Mouse (Mus musculus): ENCODE measurements around the gene Pold3. TPM values are rescaled to one million over a fixed set of nuclear protein-coding genes. Genes with fewer than 3 reads are reported as not detected.
A peak's percentile ranks its signal among the peaks of the same experiment; 100 is the strongest.

Pold3 gene
- polyA plus RNA-seq, 1 experiment from 2014 or later: 103 TPM

DNA sequence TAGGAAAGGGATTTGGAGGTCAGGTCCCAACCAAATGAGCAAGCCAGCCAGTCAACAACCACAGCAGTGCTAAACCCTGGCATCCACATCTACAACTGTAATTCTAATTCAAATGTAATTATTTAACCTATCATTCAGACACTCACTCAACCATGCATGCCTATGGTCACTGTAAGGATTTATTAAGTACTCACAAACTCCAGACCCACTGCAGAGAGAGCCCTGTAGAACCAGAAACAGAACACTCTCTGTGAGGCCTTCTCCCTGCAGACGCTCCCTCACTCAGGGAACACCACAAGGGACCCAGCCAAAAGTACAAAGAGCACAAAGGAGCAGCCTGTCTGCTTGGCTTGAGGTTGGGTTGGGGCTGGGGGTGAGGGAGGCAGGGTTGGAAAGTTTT lies 11.0 kb upstream of the Pold3 start:
- no peak for DNase-seq (ENCODE audit: low spot score)
- WGBS: 64% methylated on average over 1 of the region's 1 CpGs

DNA sequence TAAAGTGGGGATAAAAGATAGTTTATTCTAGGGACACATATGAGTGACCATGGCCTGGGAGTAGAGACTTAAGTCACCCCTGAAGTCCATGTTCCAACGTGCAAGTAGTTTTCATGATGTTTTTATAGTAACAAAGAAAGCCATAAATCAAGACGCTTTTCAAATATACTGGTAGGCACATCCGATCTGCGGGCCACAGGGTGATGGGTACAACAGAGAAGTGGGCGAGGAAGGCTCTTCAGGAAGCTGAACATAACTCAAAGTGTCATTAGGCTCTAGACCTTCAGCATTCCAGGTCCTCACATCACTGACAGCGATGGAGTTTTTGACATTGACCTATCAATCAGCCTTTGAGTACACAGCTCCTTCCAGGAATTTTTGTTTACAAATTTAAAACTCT lies 9.2 kb upstream of the Pold3 start:
- Histone ChIP-seq H3K36me3 (replicated peaks) (no peaks in the 10 kb centered on the region), H3K4me3 (no peak overlapping the region), H3K4me1 (peaks cover 5% of the 10 kb centered on the region), H3K9me3 (no peaks in the 10 kb centered on the region), H3K27ac (replicated peaks) (no peak overlapping the region), H3K27me3 (replicated peaks; ENCODE audit: low read depth, poor library complexity, severe bottlenecking) (no peaks in the 10 kb centered on the region)
- 87% methylated on average over 6 of the region's 6 CpGs for WGBS
- DNase-seq (ENCODE audit: low spot score): no peak

More for the DNA sequence above, 11.0 kb upstream of the Pold3 start:
- Histone ChIP-seq H3K4me3 (no peak overlapping the region), H3K27me3 (replicated peaks; ENCODE audit: low read depth, poor library complexity, severe bottlenecking) (no peaks in the 10 kb centered on the region), H3K4me1 (peaks cover 6% of the 10 kb centered on the region; the same call in 1 of the 2 replicates), H3K36me3 (replicated peaks) (no peaks in the 10 kb centered on the region), H3K9me3 (no peaks in the 10 kb centered on the region), H3K27ac (replicated peaks) (no peak overlapping the region; the same call in 1 of the 2 replicates)

DNA sequence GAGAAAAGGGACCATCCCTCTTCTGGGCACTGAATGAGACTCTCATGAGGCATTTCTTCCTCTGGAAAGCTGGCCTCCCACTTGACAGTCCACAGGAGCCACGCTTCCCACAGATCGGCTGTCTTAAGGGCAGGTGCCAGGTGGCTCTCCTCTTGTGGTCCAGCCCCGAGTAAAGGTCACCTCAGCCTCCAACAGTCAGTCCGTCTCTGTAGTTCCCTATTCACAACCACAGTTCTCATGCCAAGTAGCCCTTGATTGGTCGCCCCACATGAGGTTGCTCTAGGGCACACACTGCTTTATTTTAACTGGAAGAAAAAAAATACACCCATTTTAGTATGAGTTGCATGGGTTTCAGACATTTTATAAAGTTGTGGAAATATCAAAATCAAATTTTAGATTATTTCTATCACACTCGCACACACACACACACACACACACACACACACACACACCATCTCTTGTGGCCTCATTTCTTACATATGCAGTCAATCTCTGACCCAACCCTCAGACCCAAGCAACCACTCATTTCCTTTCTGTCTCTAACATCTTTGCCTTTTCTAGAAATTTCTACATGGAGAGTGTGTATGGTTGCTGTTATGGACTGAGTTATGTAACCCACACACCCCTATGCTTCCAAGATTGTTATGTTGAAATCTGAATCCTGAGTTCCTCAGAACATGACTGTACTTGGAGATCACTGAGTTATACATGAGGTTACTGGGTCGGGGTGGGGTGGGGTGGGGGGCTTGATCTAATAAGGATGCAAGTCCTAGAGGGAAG lies 7.1 kb upstream of the Pold3 start:
- H3K27me3 ChIP-seq (replicated peaks; ENCODE audit: low read depth, poor library complexity, severe bottlenecking): no peaks in the 10 kb centered on the region
- 85% methylated on average over 7 of the region's 7 CpGs for WGBS
- H3K4me3 ChIP-seq: no peak overlapping the region

DNA sequence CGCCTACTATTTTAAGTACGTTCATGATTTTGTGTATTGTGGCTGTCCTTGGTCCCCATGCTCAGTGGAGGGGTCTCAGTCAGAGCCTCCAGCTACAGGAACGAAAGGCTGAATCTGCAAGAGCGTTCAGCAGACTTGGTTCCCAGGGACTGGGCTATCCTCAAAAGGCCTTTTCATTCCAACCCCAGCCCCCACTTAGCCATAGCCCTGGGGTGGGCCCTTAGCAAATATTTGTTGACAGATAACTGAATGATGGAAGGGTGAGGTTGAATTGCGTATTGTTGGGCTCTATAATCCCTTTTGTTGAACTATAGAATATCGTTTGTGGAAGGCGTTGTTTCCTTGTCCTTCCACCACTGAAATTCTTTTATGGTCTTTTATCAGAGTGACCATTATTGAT lies 5.1 kb upstream of the Pold3 start:
- Histone ChIP-seq H3K4me1 (peaks cover 15% of the 10 kb centered on the region), H3K27ac (replicated peaks) (no peak overlapping the region), H3K27me3 (replicated peaks; ENCODE audit: low read depth, poor library complexity, severe bottlenecking) (no peaks in the 10 kb centered on the region), H3K4me3 (no peak overlapping the region), H3K36me3 (replicated peaks) (no peaks in the 10 kb centered on the region), H3K9me3 (peaks cover 7% of the 10 kb centered on the region)
- no peak for DNase-seq (ENCODE audit: low spot score)
- WGBS: 77% methylated on average over 7 of the region's 7 CpGs

More for the DNA sequence above, 7.1 kb upstream of the Pold3 start:
- no peak overlapping the region for H3K27ac ChIP-seq (replicated peaks)
- H3K9me3 ChIP-seq: peaks cover 7% of the 10 kb centered on the region
- peaks cover 8% of the 10 kb centered on the region for H3K4me1 ChIP-seq
- no peaks in the 10 kb centered on the region for H3K36me3 ChIP-seq (replicated peaks)
- no peak for DNase-seq (ENCODE audit: low spot score)

DNA sequence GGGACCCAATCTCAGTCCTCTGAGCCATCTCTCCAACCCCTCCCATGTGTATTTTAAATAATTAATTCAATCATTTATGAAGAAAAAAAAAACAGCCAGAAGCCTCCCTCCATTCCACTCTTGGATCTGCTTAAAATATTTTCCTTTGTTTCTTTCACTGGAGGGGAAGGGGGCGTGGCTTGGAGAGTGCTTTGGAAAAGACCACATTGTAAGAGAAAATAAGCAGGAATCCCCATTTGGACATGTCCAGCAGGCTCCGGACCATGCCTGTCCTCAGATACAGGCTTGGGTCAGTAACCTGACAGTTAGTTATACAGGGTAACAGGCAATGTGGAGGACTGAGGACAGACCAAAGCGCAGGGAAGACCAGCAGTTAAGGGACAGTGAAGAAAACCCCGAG lies 3.8 kb upstream of the Pold3 start:
- Histone ChIP-seq H3K36me3 (replicated peaks) (no peaks in the 10 kb centered on the region), H3K9me3 (peaks cover 7% of the 10 kb centered on the region), H3K27ac (replicated peaks) (no peak overlapping the region), H3K4me1 (peaks cover 19% of the 10 kb centered on the region), H3K27me3 (replicated peaks; ENCODE audit: low read depth, poor library complexity, severe bottlenecking) (no peaks in the 10 kb centered on the region), H3K4me3 (no peak overlapping the region)
- no peak for DNase-seq (ENCODE audit: low spot score)
- 69% methylated on average over 4 of the region's 4 CpGs for WGBS

DNA sequence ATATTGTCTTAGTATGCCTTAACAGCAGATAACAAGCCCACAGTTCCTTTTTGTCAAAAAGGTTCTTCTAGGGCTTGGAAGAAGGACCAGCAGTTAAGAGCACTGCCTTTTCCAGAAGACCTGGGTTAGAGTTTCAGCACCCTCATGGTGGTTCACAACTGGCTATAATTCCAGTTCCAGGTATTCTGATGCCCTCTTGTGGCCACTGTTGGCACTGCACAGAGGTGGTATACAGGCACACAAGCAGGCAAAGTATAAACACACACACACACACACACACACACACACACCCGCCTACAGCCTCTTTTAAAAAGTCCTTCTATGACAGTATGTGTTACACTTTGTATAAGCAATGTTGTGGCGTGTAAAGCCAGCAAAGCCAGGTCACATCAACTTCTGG lies 2.8 kb upstream of the Pold3 start:
- no peak overlapping the region for H3K27ac ChIP-seq (replicated peaks)
- no peak overlapping the region for H3K4me3 ChIP-seq
- DNase-seq (ENCODE audit: low spot score): peak; percentile 47
- no peaks in the 10 kb centered on the region for H3K27me3 ChIP-seq (replicated peaks; ENCODE audit: low read depth, poor library complexity, severe bottlenecking)
- 76% methylated on average over 2 of the region's 2 CpGs for WGBS
- H3K4me1 ChIP-seq: peaks cover 25% of the 10 kb centered on the region
- H3K9me3 ChIP-seq: peaks cover 7% of the 10 kb centered on the region
- H3K36me3 ChIP-seq (replicated peaks): peaks cover 5% of the 10 kb centered on the region

DNA sequence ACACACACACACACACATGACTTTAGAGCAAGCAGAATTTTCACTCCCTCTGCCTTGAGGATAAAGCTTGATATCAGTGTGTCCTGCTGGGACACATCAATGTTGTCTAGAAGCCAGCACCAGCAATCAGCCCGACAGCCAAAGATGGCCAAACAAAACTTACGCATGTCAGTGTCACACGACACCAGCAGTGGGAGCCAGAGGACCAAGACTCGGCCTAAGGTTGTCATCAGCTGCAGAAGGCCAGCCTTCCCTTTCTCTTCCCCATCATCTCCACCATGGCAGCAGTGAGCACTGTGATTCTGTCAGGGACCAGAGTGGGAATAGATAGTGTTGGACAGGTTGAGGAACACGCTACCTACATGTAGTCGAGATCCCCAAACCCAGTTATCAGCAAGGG lies 2.1 kb upstream of the Pold3 start:
- Histone ChIP-seq H3K27me3 (replicated peaks; ENCODE audit: low read depth, poor library complexity, severe bottlenecking) (no peaks in the 10 kb centered on the region), H3K4me3 (no peak overlapping the region), H3K27ac (replicated peaks) (no peak overlapping the region), H3K4me1 (peaks cover 29% of the 10 kb centered on the region), H3K36me3 (replicated peaks) (peaks cover 13% of the 10 kb centered on the region), H3K9me3 (peaks cover 7% of the 10 kb centered on the region)
- DNase-seq (ENCODE audit: low spot score): peak; percentile 28
- WGBS: 61% methylated on average over 6 of the region's 6 CpGs

DNA sequence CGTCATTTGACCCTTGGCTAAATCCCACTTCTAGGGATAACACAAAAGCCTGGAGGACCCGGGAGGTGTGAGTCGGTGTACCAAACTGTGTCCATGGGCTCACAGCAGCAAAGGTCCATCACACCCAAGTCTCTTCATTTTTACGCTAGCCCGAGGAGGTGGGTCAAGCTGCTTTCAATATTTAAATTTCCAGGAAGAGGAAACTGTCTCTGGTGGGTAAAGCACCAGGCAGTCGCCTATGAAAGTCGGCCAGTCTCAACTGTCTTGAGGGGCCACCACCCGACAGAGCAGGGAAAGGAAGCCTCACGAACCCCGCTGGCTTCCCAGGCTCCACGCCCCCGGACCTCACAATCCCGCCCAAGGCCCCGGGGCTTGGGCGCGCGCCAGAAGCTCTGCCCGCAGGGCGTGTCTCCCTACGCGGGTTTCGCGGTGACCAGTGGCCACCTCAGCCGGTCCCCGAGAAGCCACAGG lies 539 bp downstream of the Pold3 start:
- peaks cover 39% of the 10 kb centered on the region for H3K4me1 ChIP-seq
- H3K9me3 ChIP-seq: peaks cover 7% of the 10 kb centered on the region
- no peak for DNase-seq (ENCODE audit: low spot score)
- peaks cover 39% of the 10 kb centered on the region for H3K36me3 ChIP-seq (replicated peaks)
- peak overlapping the region; percentile 91 for H3K4me3 ChIP-seq
- no peaks in the 10 kb centered on the region for H3K27me3 ChIP-seq (replicated peaks; ENCODE audit: low read depth, poor library complexity, severe bottlenecking)
- WGBS: under 1% methylated on average over 25 of the region's 25 CpGs
- H3K27ac ChIP-seq (replicated peaks): peak overlapping the region; percentile 96

DNA sequence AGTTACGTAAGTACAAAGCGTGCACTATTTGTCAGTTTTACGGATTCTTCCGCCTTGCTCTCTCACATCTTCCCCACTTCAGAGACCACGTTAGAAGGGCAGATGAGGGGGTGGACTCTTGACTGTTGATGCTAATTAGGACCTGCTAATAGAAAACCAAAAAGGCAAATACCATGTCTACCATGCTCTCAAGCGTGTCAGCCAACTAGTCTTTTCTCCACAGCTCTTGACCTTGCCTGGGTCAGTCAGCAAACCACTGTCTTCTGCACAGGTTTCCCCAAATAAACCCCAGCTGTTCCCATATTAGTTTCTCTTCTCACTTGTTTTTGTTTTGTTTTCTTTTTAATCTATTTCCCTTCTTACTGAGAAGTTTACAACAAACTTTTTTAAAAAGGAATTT lies 7.1 kb downstream of the Pold3 start:
- H3K36me3 ChIP-seq (replicated peaks): peaks cover 96% of the 10 kb centered on the region
- no peak for DNase-seq (ENCODE audit: low spot score)
- WGBS: 92% methylated on average over 6 of the region's 6 CpGs
- no peaks in the 10 kb centered on the region for H3K9me3 ChIP-seq
- H3K27me3 ChIP-seq (replicated peaks; ENCODE audit: low read depth, poor library complexity, severe bottlenecking): no peaks in the 10 kb centered on the region
- H3K4me1 ChIP-seq: peaks cover 14% of the 10 kb centered on the region
- H3K27ac ChIP-seq (replicated peaks): no peak overlapping the region
- no peak overlapping the region for H3K4me3 ChIP-seq

DNA sequence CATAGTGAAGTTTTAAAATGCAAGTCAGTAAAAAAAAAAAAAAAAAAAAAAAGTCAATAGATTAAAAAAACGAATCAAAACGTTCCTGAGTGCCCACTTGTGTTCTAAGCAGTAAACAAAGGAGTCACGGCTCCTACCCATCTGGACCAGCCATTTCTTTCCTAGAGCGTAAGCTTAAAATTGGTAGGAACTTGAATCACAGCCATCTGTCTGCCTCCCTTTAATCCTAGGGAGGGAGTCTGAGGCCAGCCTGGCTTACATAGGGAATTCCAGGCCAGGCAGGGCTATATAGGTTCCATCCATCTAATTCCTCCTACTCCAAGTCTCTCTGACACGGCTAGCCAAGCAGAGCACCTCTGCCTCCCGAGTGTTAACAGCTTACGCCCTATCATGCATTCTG lies 7.5 kb downstream of the Pold3 start:
- H3K27ac ChIP-seq (replicated peaks): no peak overlapping the region
- no peak overlapping the region for H3K4me3 ChIP-seq
- peaks cover 13% of the 10 kb centered on the region for H3K4me1 ChIP-seq
- H3K27me3 ChIP-seq (replicated peaks; ENCODE audit: low read depth, poor library complexity, severe bottlenecking): no peaks in the 10 kb centered on the region
- H3K36me3 ChIP-seq (replicated peaks): peaks cover 96% of the 10 kb centered on the region
- no peaks in the 10 kb centered on the region for H3K9me3 ChIP-seq
- WGBS: 91% methylated on average over 7 of the region's 7 CpGs
- DNase-seq (ENCODE audit: low spot score): no peak

DNA sequence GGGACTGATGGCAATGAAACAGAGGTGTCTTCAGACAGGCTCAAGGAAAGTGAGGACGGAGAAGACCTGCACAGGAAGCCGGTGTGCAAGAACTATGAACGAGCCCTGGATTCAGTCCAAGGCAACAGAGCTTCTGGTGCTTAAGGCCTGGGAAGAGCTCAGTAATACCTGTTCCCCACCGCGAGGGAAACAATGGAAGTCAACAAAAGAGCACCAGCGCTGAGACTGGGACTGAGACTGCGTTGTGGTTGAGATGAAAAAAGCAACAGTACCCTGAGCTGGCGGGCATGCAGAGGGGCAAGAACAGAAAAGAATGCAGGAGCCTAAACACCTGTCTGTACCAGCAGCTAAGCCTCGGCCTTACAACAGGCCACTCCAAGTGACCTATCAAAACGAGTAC lies 9.9 kb downstream of the Pold3 start:
- Histone ChIP-seq H3K36me3 (replicated peaks) (peaks cover 93% of the 10 kb centered on the region), H3K9me3 (no peaks in the 10 kb centered on the region), H3K4me1 (no peaks in the 10 kb centered on the region), H3K4me3 (no peak overlapping the region), H3K27me3 (replicated peaks; ENCODE audit: low read depth, poor library complexity, severe bottlenecking) (no peaks in the 10 kb centered on the region), H3K27ac (replicated peaks) (no peak overlapping the region)
- no peak for DNase-seq (ENCODE audit: low spot score)
- WGBS: 79% methylated on average over 10 of the region's 10 CpGs

DNA sequence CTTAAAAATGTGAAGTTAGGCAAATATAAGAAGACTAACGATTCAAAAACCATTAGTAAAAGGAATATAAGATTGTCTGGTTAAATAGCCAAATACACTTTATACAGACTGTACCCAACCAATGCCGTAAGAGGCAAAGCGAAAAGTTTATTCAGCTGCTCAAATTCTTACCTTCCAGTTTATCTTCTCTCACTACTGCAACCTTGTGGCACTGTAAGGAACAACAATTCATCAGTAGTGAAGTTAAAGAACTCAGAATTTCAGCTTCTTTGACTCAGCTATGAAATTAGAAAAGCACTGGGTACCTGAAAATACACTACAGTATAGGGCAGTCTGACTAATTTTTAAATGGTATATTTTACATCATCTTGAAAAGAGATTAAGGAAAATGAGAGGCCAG lies 13.0 kb downstream of the Pold3 start:
- H3K4me1 ChIP-seq: no peaks in the 10 kb centered on the region
- H3K36me3 ChIP-seq (replicated peaks): peaks cover 95% of the 10 kb centered on the region
- WGBS: 79% methylated on average over 3 of the region's 3 CpGs

DNA sequence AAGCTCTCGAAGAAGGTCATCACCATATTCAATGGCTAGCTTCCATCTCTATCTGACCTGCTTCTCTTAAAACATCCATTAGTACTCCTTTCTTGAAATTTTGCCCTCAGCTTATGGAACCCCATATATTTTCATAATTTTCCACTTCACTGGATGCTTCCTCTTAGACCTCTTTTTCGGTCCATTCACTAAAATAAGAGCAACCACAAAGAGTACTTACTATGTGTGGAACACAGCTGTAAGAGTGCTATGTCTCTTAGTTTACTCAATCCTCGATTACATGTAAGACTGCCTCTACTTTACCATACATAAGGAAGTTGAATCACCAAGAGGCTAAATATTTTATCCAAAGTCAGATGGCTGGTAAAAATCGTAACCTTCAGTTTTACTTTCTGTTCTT lies 16.7 kb downstream of the Pold3 start:
- WGBS: 95% methylated on average over 4 of the region's 4 CpGs
- H3K4me3 ChIP-seq: no peak overlapping the region
- no peaks in the 10 kb centered on the region for H3K27me3 ChIP-seq (replicated peaks; ENCODE audit: low read depth, poor library complexity, severe bottlenecking)
- H3K27ac ChIP-seq (replicated peaks): no peak overlapping the region
- no peaks in the 10 kb centered on the region for H3K4me1 ChIP-seq
- H3K36me3 ChIP-seq (replicated peaks): peaks cover 95% of the 10 kb centered on the region
- H3K9me3 ChIP-seq: no peaks in the 10 kb centered on the region
- DNase-seq (ENCODE audit: low spot score): no peak

More for the DNA sequence above, 13.0 kb downstream of the Pold3 start:
- no peak for DNase-seq (ENCODE audit: low spot score)
- Histone ChIP-seq H3K27me3 (replicated peaks; ENCODE audit: low read depth, poor library complexity, severe bottlenecking) (no peaks in the 10 kb centered on the region), H3K27ac (replicated peaks) (no peak overlapping the region), H3K9me3 (no peaks in the 10 kb centered on the region), H3K4me3 (no peak overlapping the region)

Data from embryonic facial prominence, embryonic 10.5 days (tissue).